Mouse (Mus musculus) midbrain, embryonic 13.5 days (tissue): Measurements from ENCODE around the gene Adamts9. TPM values are rescaled to one million over a fixed set of nuclear protein-coding genes. Genes with fewer than 3 reads are reported as not detected.

ENCODE experiments used
- ATAC-seq: fragments of 200-750 bp; cut with Nextera tagmentation; 2 replicates; pipeline ENCODE4 v1.8.0; 2017; ENCODE audit warnings: mild to moderate bottlenecking, moderate TSS enrichment, moderate library complexity
- H3K27ac ChIP-seq: fragments of 300-500 bp; sonication (generic); 2 replicates; pipeline ENCODE4 v1.5.1; 2015; ENCODE audit warnings: inconsistent platforms, mild to moderate bottlenecking, moderate library complexity
- H3K27me3 ChIP-seq: fragments of 300-500 bp; sonication (generic); 2 replicates; pipeline ENCODE4 v1.6.1; 2015; ENCODE audit warnings: mild to moderate bottlenecking, inconsistent platforms
- H3K36me3 ChIP-seq: fragments of 300-500 bp; sonication (generic); 2 replicates; pipeline ENCODE4 v1.6.1; 2015; ENCODE audit warnings: mild to moderate bottlenecking, inconsistent platforms
- H3K4me1 ChIP-seq: fragments of 300-500 bp; sonication (generic); replicated peaks from 2 replicates; pipeline ENCODE4 v1.6.1; 2015; ENCODE audit warnings: inconsistent platforms
- H3K4me2 ChIP-seq: fragments of 300-500 bp; sonication (generic); replicated peaks from 2 replicates; pipeline ENCODE4 v1.6.1; 2015; ENCODE audit warnings: moderate library complexity, mild to moderate bottlenecking, inconsistent platforms
- H3K4me3 ChIP-seq: fragments of 300-500 bp; sonication (generic); replicated peaks from 2 replicates; pipeline ENCODE4 v1.5.1; 2015; ENCODE audit warnings: mild to moderate bottlenecking, inconsistent platforms
- H3K9ac ChIP-seq: fragments of 300-500 bp; sonication (generic); replicated peaks from 2 replicates; pipeline ENCODE4 v1.6.1; 2015; ENCODE audit warnings: mild to moderate bottlenecking, inconsistent platforms
- H3K9me3 ChIP-seq: fragments of 300-500 bp; sonication (generic); 2 replicates; pipeline ENCODE4 v1.6.1; 2016; ENCODE audit warnings: mild to moderate bottlenecking, inconsistent platforms
- WGBS: fragments of 180-500 bp; shearing (Covaris S2); methylation state at CpG from one replicate; pipeline ENCODE4 v1.1.7; 2015; 5-methylcytosine and 5-hydroxymethylcytosine counted together
- polyA plus RNA-seq: library from polyadenylated mRNA; unstranded; fragments of >200 nt; fragmentation: Nextera tagmentation; extraction: Ambion mirVana; gene quantifications from 2 replicates; pipeline ENCODE4 v1.2.1, GENCODE M21; 2015

Adamts9 gene
- 0.89 and 1.1 TPM in 2 replicates for polyA plus RNA-seq

GRCm38 (mm10) chr6:92943057-92943781 is at the start of gene Adamts9:
Adamts9 (minus strand) TSS chr6:92943492.
- peaks cover 79% of the 10 kb centered on the region for H3K27me3 ChIP-seq

GRCm38 (mm10) chr6:92991616-92992015 is 48.3 kb upstream of the Adamts9 start:
- Histone ChIP-seq H3K4me1 (no peaks in the 10 kb centered on the region), H3K9ac (no peak overlapping the region), H3K27me3 (no peaks in the 10 kb centered on the region), H3K27ac (no peak overlapping the region), H3K4me2 (no peak overlapping the region), H3K4me3 (no peak overlapping the region), H3K9me3 (no peaks in the 10 kb centered on the region), H3K36me3 (no peaks in the 10 kb centered on the region)
- no peak for ATAC-seq
- WGBS = 43% methylated on average over 1 of the region's 1 CpGs

More at GRCm38 (mm10) chr6:92943057-92943781, at the start of gene Adamts9:
- peak within 1 kb of the TSS; percentile 84 for H3K4me2 ChIP-seq
- ATAC-seq = peak; percentile 81
- peaks cover 8% of the 10 kb centered on the region; the same call in 1 of the 2 replicates for H3K9me3 ChIP-seq
- no peak within 1 kb of the TSS for H3K27ac ChIP-seq
- H3K36me3 ChIP-seq = no peaks in the 10 kb centered on the region
- H3K4me3 ChIP-seq = peak within 1 kb of the TSS; percentile 47
- WGBS = under 1% methylated on average over 61 of the region's 68 CpGs
- peaks cover 42% of the 10 kb centered on the region for H3K4me1 ChIP-seq
- peak within 1 kb of the TSS; percentile 48 for H3K9ac ChIP-seq

- ATAC-seq = no peak
- H3K36me3 ChIP-seq = no peaks in the 10 kb centered on the region
- no peak overlapping the region for H3K9ac ChIP-seq
- H3K4me3 ChIP-seq = no peak overlapping the region
- no peak overlapping the region for H3K4me2 ChIP-seq
- no peak overlapping the region for H3K27ac ChIP-seq
- H3K4me1 ChIP-seq = no peaks in the 10 kb centered on the region
- no peaks in the 10 kb centered on the region for H3K27me3 ChIP-seq
- no peaks in the 10 kb centered on the region for H3K9me3 ChIP-seq
- 94% methylated on average over 10 of the region's 10 CpGs for WGBS
These were observed 45.3 kb upstream of the Adamts9 start for GRCm38 (mm10) chr6:92988620-92988998.

GRCm38 (mm10) chr6:92987846-92988619 is 44.7 kb upstream of the Adamts9 start:
- no peak overlapping the region for H3K4me2 ChIP-seq
- no peak overlapping the region for H3K9ac ChIP-seq
- H3K9me3 ChIP-seq = no peaks in the 10 kb centered on the region
- no peaks in the 10 kb centered on the region for H3K36me3 ChIP-seq
- H3K4me3 ChIP-seq = no peak overlapping the region
- ATAC-seq = no peak
- no peaks in the 10 kb centered on the region for H3K27me3 ChIP-seq
- no peaks in the 10 kb centered on the region for H3K4me1 ChIP-seq
- WGBS = 83% methylated on average over 14 of the region's 14 CpGs
- H3K27ac ChIP-seq = no peak overlapping the region

- 90% methylated on average over 9 of the region's 9 CpGs for WGBS
- H3K4me3 ChIP-seq = no peak overlapping the region
- H3K36me3 ChIP-seq = no peaks in the 10 kb centered on the region
- H3K27ac ChIP-seq = no peak overlapping the region
- H3K9ac ChIP-seq = no peak overlapping the region
- no peak for ATAC-seq
- H3K4me2 ChIP-seq = no peak overlapping the region
- no peaks in the 10 kb centered on the region for H3K27me3 ChIP-seq
- no peaks in the 10 kb centered on the region for H3K9me3 ChIP-seq
- no peaks in the 10 kb centered on the region for H3K4me1 ChIP-seq
These were observed 44.1 kb upstream of the Adamts9 start for GRCm38 (mm10) chr6:92987366-92987765.

- WGBS = 82% methylated on average over 7 of the region's 7 CpGs
These were observed 40.1 kb upstream of the Adamts9 start for GRCm38 (mm10) chr6:92983421-92983820.

GRCm38 (mm10) chr6:92981451-92982186 is 38.3 kb upstream of the Adamts9 start:
- 90% methylated on average over 7 of the region's 7 CpGs for WGBS
- Histone ChIP-seq H3K9me3 (no peaks in the 10 kb centered on the region), H3K36me3 (no peaks in the 10 kb centered on the region), H3K27ac (no peak overlapping the region), H3K9ac (no peak overlapping the region), H3K27me3 (no peaks in the 10 kb centered on the region), H3K4me1 (no peaks in the 10 kb centered on the region), H3K4me2 (no peak overlapping the region), H3K4me3 (no peak overlapping the region)
- ATAC-seq = no peak

More at GRCm38 (mm10) chr6:92983421-92983820, 40.1 kb upstream of the Adamts9 start:
- H3K27ac ChIP-seq = no peak overlapping the region
- H3K27me3 ChIP-seq = no peaks in the 10 kb centered on the region
- H3K9ac ChIP-seq = no peak overlapping the region
- no peaks in the 10 kb centered on the region for H3K4me1 ChIP-seq
- H3K4me2 ChIP-seq = no peak overlapping the region
- H3K4me3 ChIP-seq = no peak overlapping the region
- H3K36me3 ChIP-seq = no peaks in the 10 kb centered on the region
- ATAC-seq = no peak
- no peaks in the 10 kb centered on the region for H3K9me3 ChIP-seq

GRCm38 (mm10) chr6:92973340-92973739 is 30.0 kb upstream of the Adamts9 start:
- Histone ChIP-seq H3K4me3 (no peak overlapping the region), H3K27me3 (no peaks in the 10 kb centered on the region), H3K9ac (no peak overlapping the region), H3K4me1 (no peaks in the 10 kb centered on the region), H3K36me3 (no peaks in the 10 kb centered on the region), H3K9me3 (no peaks in the 10 kb centered on the region), H3K27ac (no peak overlapping the region), H3K4me2 (no peak overlapping the region)
- no peak for ATAC-seq
- 90% methylated on average over 3 of the region's 3 CpGs for WGBS

- Histone ChIP-seq H3K4me3 (no peak overlapping the region), H3K27ac (no peak overlapping the region), H3K9ac (no peak overlapping the region), H3K36me3 (no peaks in the 10 kb centered on the region), H3K9me3 (0 out of 2 replicates have a peak, but pooled peaks cover 5% of the 10 kb centered on the region), H3K27me3 (no peaks in the 10 kb centered on the region), H3K4me1 (no peaks in the 10 kb centered on the region), H3K4me2 (no peak overlapping the region)
- no peak for ATAC-seq
- 74% methylated on average over 3 of the region's 3 CpGs for WGBS
These were observed 25.4 kb upstream of the Adamts9 start for GRCm38 (mm10) chr6:92968718-92969117.

GRCm38 (mm10) chr6:92968216-92968615 is 24.9 kb upstream of the Adamts9 start:
- 81% methylated on average over 3 of the region's 3 CpGs for WGBS
- Histone ChIP-seq H3K9me3 (0 out of 2 replicates have a peak, but pooled peaks cover 5% of the 10 kb centered on the region), H3K9ac (no peak overlapping the region), H3K27ac (no peak overlapping the region), H3K27me3 (no peaks in the 10 kb centered on the region), H3K4me1 (no peaks in the 10 kb centered on the region), H3K4me2 (no peak overlapping the region), H3K36me3 (no peaks in the 10 kb centered on the region), H3K4me3 (no peak overlapping the region)
- no peak for ATAC-seq

GRCm38 (mm10) chr6:92962966-92963365 is 19.7 kb upstream of the Adamts9 start:
- H3K4me3 ChIP-seq = no peak overlapping the region
- 0 out of 2 replicates have a peak, but pooled peaks cover 5% of the 10 kb centered on the region for H3K9me3 ChIP-seq
- no peaks in the 10 kb centered on the region for H3K36me3 ChIP-seq
- H3K27ac ChIP-seq = no peak overlapping the region
- no peaks in the 10 kb centered on the region; the same call in 1 of the 2 replicates for H3K4me1 ChIP-seq
- WGBS = 73% methylated on average over 3 of the region's 3 CpGs
- H3K27me3 ChIP-seq = no peaks in the 10 kb centered on the region
- no peak overlapping the region for H3K4me2 ChIP-seq
- H3K9ac ChIP-seq = no peak overlapping the region
- ATAC-seq = no peak

GRCm38 (mm10) chr6:92960997-92961396 is 17.7 kb upstream of the Adamts9 start:
- ATAC-seq = no peak
- Histone ChIP-seq H3K27me3 (no peaks in the 10 kb centered on the region), H3K27ac (no peak overlapping the region), H3K4me1 (no peaks in the 10 kb centered on the region; the same call in 1 of the 2 replicates), H3K9ac (no peak overlapping the region), H3K4me2 (no peak overlapping the region), H3K4me3 (no peak overlapping the region), H3K9me3 (0 out of 2 replicates have a peak, but pooled peaks cover 5% of the 10 kb centered on the region), H3K36me3 (no peaks in the 10 kb centered on the region)
- 92% methylated on average over 6 of the region's 6 CpGs for WGBS
